Mouse (Mus musculus): ENCODE data around the gene Me3. TPM values are rescaled to one million over a fixed set of nuclear protein-coding genes. Genes with fewer than 3 reads are reported as not detected.

Me3 gene
- polyA plus RNA-seq, 1 experiment = not detected

DNA sequence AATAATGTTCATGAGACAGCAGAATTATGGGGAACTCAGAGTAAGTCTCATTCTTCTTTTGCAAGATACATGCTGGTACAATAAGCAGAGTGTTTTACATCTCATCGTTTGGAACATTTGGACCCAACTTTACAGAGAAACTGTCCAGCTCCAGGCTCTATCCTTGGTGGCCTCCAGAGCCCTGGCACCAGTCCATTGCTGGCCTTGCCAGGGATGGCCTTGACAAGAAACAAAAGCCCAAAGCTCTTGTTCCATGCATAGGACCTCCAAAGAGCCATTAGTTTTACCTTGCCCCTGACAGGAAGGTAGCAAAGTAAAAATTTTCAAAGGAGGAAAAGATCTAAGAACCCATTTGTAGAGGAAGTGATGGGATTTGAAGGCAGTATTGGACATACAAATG, 160.4 kb downstream of the Me3 start:
- Histone ChIP-seq H3K27ac (ENCODE audit: control insufficient read depth, insufficient read depth, low read depth, low read length, poor library complexity) (no peak overlapping the region), H3K4me3 (replicated peaks; ENCODE audit: control insufficient read depth, low read depth, low read length) (no peak overlapping the region), H3K4me1 (ENCODE audit: control insufficient read depth, insufficient read depth, low read length) (no peaks in the 10 kb centered on the region)
- 68% methylated on average over 1 of the region's 1 CpGs for WGBS
- no peak for TF ChIP-seq POLR2A (IDR thresholded peaks at IDR 0.05; ENCODE audit: borderline replicate concordance, control insufficient read depth, low read depth, low read length)
- no peak for TF ChIP-seq CTCF (IDR thresholded peaks at IDR 0.05; ENCODE audit: control insufficient read depth, insufficient read depth, low read length)

DNA sequence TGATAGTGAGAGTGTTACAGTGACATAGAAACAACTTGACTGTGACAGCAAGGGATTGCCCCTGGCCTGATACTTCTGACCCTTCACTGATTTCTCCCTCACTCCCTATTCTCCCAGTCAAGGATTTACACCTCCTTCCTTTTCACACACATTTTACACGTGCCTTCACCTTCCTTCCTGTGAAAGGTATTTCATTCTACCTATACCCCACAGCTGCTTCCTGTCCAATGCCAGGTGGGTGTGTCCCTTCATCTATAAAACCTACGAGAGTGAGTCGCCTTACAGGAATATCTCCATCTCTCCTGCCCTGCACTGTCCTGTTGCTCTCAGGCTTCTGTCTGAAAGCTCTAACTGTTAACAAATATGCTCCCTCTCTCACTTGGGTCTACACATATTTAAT, 163.2 kb downstream of the Me3 start:
- WGBS = 56% methylated on average over 3 of the region's 3 CpGs
- Histone ChIP-seq H3K4me1 (ENCODE audit: control insufficient read depth, insufficient read depth, low read length) (no peaks in the 10 kb centered on the region), H3K4me3 (replicated peaks; ENCODE audit: control insufficient read depth, low read depth, low read length) (no peak overlapping the region), H3K27ac (ENCODE audit: control insufficient read depth, insufficient read depth, low read depth, low read length, poor library complexity) (no peak overlapping the region)
- TF ChIP-seq CTCF (IDR thresholded peaks at IDR 0.05; ENCODE audit: control insufficient read depth, insufficient read depth, low read length) (no peak), POLR2A (IDR thresholded peaks at IDR 0.05; ENCODE audit: borderline replicate concordance, control insufficient read depth, low read depth, low read length) (no peak)

DNA sequence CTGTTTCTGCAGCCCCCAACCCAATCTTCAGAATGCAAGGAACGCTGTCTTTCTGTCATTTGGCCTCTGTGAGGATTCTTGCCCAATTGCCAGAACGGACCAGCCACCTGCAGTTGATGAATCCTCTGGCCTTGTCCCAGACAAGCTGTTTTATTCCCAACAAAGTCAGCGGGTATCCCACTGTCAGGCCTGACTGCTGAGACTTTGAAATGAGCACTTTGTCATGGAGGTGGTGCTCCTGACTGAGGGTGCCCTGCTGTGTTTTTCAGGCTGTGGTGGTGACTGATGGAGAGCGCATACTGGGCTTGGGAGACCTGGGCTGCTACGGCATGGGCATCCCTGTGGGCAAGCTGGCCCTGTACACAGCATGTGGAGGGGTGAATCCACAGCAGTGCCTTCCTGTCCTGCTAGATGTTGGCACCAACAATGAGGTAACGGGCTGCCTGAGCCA, 164.2 kb downstream of the Me3 start:
- 59% methylated on average over 6 of the region's 6 CpGs for WGBS
- no peak for TF ChIP-seq CTCF (IDR thresholded peaks at IDR 0.05; ENCODE audit: control insufficient read depth, insufficient read depth, low read length)
- TF ChIP-seq POLR2A (IDR thresholded peaks at IDR 0.05; ENCODE audit: borderline replicate concordance, control insufficient read depth, low read depth, low read length) = no peak

DNA sequence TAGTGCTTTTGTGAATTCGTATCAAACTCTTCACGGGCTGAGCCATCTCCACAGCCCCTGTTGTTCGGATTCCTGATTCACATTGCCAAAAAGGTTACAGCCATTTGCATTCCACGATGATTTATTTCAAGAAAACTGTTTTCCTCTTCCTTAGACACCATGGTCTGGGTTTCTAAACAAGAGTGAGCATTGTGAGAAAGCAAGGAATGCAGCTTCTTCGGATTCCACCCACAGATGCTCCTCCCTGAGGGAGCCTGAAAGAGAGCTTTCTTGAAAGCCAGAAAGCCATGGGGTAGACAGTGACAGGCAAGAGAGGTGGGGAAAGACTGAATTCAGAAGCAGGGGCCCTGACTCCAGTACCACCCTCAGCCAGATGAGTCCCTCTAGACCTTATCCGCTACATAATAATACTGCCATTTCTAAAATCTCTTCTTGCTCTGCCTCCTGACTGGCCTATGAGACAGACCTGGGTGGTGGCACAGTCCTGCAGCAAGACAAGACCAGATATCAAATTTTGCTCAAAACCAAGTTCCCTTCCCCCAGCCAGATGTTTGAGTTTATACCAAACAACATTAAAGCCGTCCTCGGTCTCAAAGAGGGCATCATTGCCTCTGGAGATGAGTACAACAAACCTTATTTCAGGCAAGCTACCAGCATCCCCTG, 166.3 kb downstream of the Me3 start:
- Histone ChIP-seq H3K27ac (ENCODE audit: control insufficient read depth, insufficient read depth, low read depth, low read length, poor library complexity) (no peak overlapping the region; the same call in 1 of the 2 replicates), H3K4me3 (replicated peaks; ENCODE audit: control insufficient read depth, low read depth, low read length) (no peak overlapping the region), H3K4me1 (ENCODE audit: control insufficient read depth, insufficient read depth, low read length) (no peaks in the 10 kb centered on the region)
- WGBS = 68% methylated on average over 8 of the region's 8 CpGs
- TF ChIP-seq POLR2A (IDR thresholded peaks at IDR 0.05; ENCODE audit: borderline replicate concordance, control insufficient read depth, low read depth, low read length) (no peak), CTCF (IDR thresholded peaks at IDR 0.05; ENCODE audit: control insufficient read depth, insufficient read depth, low read length) (no peak)

More for the DNA sequence above, 164.2 kb downstream of the Me3 start:
- Histone ChIP-seq H3K4me1 (ENCODE audit: control insufficient read depth, insufficient read depth, low read length) (no peaks in the 10 kb centered on the region), H3K4me3 (replicated peaks; ENCODE audit: control insufficient read depth, low read depth, low read length) (no peak overlapping the region), H3K27ac (ENCODE audit: control insufficient read depth, insufficient read depth, low read depth, low read length, poor library complexity) (no peak overlapping the region)

DNA sequence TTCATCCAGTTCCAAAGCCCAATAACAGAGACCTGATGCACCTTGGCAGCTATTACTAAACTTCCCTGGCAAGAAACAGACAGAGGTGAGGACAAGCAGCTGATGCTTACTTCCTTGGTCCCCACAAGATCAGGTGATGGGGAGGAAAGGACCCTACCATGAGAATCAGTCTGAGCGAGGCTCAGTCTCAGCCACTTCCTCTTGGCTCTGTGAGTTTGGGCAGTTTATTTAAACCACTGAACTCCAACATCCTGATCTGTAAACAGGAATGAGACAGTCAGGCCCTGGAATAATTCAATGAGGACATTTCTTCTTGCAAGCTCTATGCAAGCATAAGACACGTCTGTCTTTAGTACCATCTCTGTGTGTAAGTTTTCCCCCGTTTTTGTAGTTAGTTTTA, 170.3 kb downstream of the Me3 start:
- 43% methylated on average over 3 of the region's 3 CpGs for WGBS
- H3K4me1 ChIP-seq (ENCODE audit: control insufficient read depth, insufficient read depth, low read length) = no peaks in the 10 kb centered on the region
- H3K27ac ChIP-seq (ENCODE audit: control insufficient read depth, insufficient read depth, low read depth, low read length, poor library complexity) = no peak overlapping the region
- H3K4me3 ChIP-seq (replicated peaks; ENCODE audit: control insufficient read depth, low read depth, low read length) = no peak overlapping the region
- no peak for TF ChIP-seq CTCF (IDR thresholded peaks at IDR 0.05; ENCODE audit: control insufficient read depth, insufficient read depth, low read length)
- TF ChIP-seq POLR2A (IDR thresholded peaks at IDR 0.05; ENCODE audit: borderline replicate concordance, control insufficient read depth, low read depth, low read length) = no peak

DNA sequence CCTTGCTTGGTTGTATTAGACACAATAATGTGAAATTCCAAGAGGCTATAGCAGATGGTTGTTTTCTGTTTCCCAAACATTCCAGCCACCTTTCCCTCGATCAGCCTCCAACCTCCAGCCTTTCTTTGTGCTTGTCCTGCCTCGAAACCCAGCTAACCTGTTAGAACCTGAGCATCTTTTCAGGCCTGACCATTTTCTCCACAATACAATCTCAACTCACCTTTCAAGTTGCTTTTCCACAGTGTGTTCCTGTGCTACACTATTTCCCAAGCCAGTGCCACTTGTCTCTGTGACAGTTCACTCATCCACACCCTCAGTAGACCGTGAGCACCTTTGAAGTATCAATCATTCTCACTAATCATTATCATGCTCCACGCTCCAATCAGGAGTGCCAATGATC, 171.8 kb downstream of the Me3 start:
- Histone ChIP-seq H3K4me1 (ENCODE audit: control insufficient read depth, insufficient read depth, low read length) (no peaks in the 10 kb centered on the region), H3K27ac (ENCODE audit: control insufficient read depth, insufficient read depth, low read depth, low read length, poor library complexity) (no peak overlapping the region), H3K4me3 (replicated peaks; ENCODE audit: control insufficient read depth, low read depth, low read length) (no peak overlapping the region)
- WGBS = 74% methylated on average over 4 of the region's 4 CpGs
- TF ChIP-seq CTCF (IDR thresholded peaks at IDR 0.05; ENCODE audit: control insufficient read depth, insufficient read depth, low read length) = no peak
- TF ChIP-seq POLR2A (IDR thresholded peaks at IDR 0.05; ENCODE audit: borderline replicate concordance, control insufficient read depth, low read depth, low read length) = no peak

DNA sequence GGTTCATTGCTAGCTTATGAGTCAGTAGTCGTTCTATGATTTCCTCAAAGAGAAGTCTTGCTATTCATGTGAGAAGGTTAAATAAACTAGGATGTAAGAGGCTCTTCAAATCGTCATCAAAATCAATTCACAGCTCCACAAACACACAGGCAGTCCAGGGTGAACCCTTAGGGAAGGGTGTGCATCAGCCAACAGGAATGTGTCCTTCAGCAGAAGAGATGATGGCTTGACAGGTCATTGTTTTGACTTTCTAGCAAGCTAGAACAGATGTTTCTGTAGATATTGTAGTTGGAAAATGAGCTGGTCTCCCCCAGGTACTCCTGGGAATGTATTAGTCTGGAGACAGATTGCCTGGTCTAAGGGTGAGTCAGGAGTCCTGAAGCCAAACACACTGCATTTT, 177.2 kb downstream of the Me3 start:
- H3K4me1 ChIP-seq (ENCODE audit: control insufficient read depth, insufficient read depth, low read length) = no peaks in the 10 kb centered on the region
- TF ChIP-seq CTCF (IDR thresholded peaks at IDR 0.05; ENCODE audit: control insufficient read depth, insufficient read depth, low read length) (no peak), POLR2A (IDR thresholded peaks at IDR 0.05; ENCODE audit: borderline replicate concordance, control insufficient read depth, low read depth, low read length) (no peak)
- WGBS = 16% methylated on average over 2 of the region's 2 CpGs
- no peak overlapping the region for H3K4me3 ChIP-seq (replicated peaks; ENCODE audit: control insufficient read depth, low read depth, low read length)
- no peak overlapping the region for H3K27ac ChIP-seq (ENCODE audit: control insufficient read depth, insufficient read depth, low read depth, low read length, poor library complexity)

DNA sequence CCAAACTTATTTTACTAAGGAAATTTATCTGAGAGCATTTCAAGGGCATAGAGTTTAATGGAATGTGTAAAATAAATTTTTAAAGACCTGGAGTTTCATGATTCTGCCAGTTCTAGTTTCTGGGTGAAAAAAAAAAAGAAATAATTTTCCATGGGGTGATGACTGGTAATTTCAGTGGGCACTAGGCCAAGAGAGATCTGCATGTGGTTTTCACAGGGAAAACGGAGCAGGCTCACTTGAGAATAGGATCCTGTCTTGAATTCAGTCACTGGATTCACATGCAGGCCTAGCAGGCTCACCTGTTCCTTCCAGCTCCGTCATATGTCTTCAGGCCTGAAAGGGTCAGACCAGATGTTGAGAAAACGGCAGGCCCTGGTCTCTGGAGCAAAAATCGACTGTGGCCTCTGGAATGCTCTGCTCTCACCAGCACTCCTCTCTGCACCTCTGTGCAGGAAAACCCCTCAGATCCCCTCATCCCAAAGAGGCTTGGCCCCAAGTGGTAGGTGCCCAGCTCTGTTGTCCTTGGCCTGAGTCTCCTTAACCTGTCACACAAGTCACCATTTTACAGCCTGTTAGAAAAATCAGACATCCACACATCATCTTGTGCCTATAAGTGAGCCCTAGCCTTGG, 196.4 kb downstream of the Me3 start:
- no peak overlapping the region for H3K27ac ChIP-seq (ENCODE audit: control insufficient read depth, insufficient read depth, low read depth, low read length, poor library complexity)
- no peak overlapping the region for H3K4me3 ChIP-seq (replicated peaks; ENCODE audit: control insufficient read depth, low read depth, low read length)
- TF ChIP-seq CTCF (IDR thresholded peaks at IDR 0.05; ENCODE audit: control insufficient read depth, insufficient read depth, low read length) = no peak
- TF ChIP-seq POLR2A (IDR thresholded peaks at IDR 0.05; ENCODE audit: borderline replicate concordance, control insufficient read depth, low read depth, low read length) = no peak
- 72% methylated on average over 4 of the region's 4 CpGs for WGBS
- H3K4me1 ChIP-seq (ENCODE audit: control insufficient read depth, insufficient read depth, low read length) = no peaks in the 10 kb centered on the region

Measured in bone marrow, adult 2 months (tissue).